Mouse (Mus musculus) effector memory CD4-positive, alpha-beta T cell, adult 7 months (primary cell): Measurements from ENCODE around the gene Erich2. TPM values are rescaled to one million over a fixed set of nuclear protein-coding genes. Genes with fewer than 3 reads are reported as not detected.

Source experiments
- polyA plus RNA-seq: library from polyadenylated mRNA; unstranded; fragments of 100-300 nt; shearing (Covaris generic); gene quantifications from one replicate; pipeline ENCODE4 v1.2.1, GENCODE M21; 2017

Erich2 gene
- polyA plus RNA-seq, result 0.21 TPM

DNA sequence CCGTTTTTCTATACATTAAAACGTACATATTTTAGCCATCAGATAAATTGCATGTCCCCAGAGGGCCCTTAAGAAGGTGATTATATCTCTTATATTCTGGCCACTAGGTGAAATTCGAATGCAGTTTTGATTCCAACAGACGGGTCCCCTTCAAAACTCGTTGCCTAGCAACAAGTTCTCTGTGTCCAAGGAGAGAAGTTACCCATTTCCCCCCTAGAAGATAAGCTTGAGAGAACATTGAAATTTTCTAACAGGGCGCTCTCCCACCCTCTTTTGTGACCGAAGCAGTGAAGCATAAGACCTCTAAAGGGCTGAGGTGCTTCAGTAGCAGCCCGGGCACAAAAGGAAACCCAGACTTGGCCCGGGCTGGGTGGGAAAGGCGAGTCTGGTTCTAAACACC, at the start of gene Erich2:
Erich2 (plus strand) TSS at position 324 of the 400 bp plus-strand sequence.

GRCm38 (mm10) chr2:70552772-70553171, 44.2 kb downstream of the Erich2 start, which contains the start of gene Gad1:
Gene Gad1 (plus strand): TSS chr2:70553072.

Other genes starting within 250 kb of the Erich2 start
- 0.48 TPM for gene Sp5, start 33.9 kb upstream of the Erich2 start, polyA plus RNA-seq
- not detected for gene Gad1, start 44.3 kb downstream of the Erich2 start, polyA plus RNA-seq
- 111 TPM for gene Gorasp2, start 152.8 kb downstream of the Erich2 start, polyA plus RNA-seq
- gene Gm26558, start 153.3 kb downstream of the Erich2 start, polyA plus RNA-seq, result 10.2 TPM